Mouse (Mus musculus): ENCODE results near the gene Bace2. TPM values are rescaled to one million over a fixed set of nuclear protein-coding genes. Genes with fewer than 3 reads are reported as not detected.

Bace2 gene
- total and polyA plus RNA-seq, 3 experiments = 4.8 to 16.9 (median 15.8) TPM

GRCm38 (mm10) chr16:97430091-97430490 lies 73.5 kb downstream of the Bace2 start:
- intact Hi-C loops (cut with DNase I) = no loop called here
- TF ChIP-seq CTCF (IDR thresholded peaks at IDR 0.05) = no peak
- no peak for TF ChIP-seq EP300 (IDR thresholded peaks at IDR 0.05; ENCODE audit: insufficient read depth, low read depth, low read length)
- TF ChIP-seq POLR2A (IDR thresholded peaks at IDR 0.05; ENCODE audit: insufficient read depth, low read depth, low read length) = no peak
- no peak overlapping the region for H3K9ac ChIP-seq (ENCODE audit: low read depth, low read length)
- H3K4me1 ChIP-seq (ENCODE audit: control insufficient read depth, insufficient read depth, low read length) = peaks cover 2% of the 10 kb centered on the region
- no peaks in the 10 kb centered on the region for H3K27me3 ChIP-seq (ENCODE audit: control insufficient read depth, insufficient read depth, low read length)
- 81% methylated on average over 4 of the region's 4 CpGs for WGBS
- H3K36me3 ChIP-seq (ENCODE audit: control insufficient read depth, insufficient read depth, low read length) = no peaks in the 10 kb centered on the region
- no peak overlapping the region for H3K4me3 ChIP-seq
- no peaks in the 10 kb centered on the region for H3K79me2 ChIP-seq (replicated peaks; ENCODE audit: control insufficient read depth, insufficient read depth, low read length)
- no peak overlapping the region for H3K27ac ChIP-seq
- no peak for DNase-seq

GRCm38 (mm10) chr16:97431328-97431727 lies 74.8 kb downstream of the Bace2 start:
- Histone ChIP-seq H3K79me2 (replicated peaks; ENCODE audit: control insufficient read depth, insufficient read depth, low read length) (no peaks in the 10 kb centered on the region), H3K4me1 (ENCODE audit: control insufficient read depth, insufficient read depth, low read length) (peaks cover 2% of the 10 kb centered on the region), H3K4me3 (no peak overlapping the region), H3K27ac (no peak overlapping the region), H3K36me3 (ENCODE audit: control insufficient read depth, insufficient read depth, low read length) (no peaks in the 10 kb centered on the region), H3K27me3 (ENCODE audit: control insufficient read depth, insufficient read depth, low read length) (no peaks in the 10 kb centered on the region), H3K9ac (ENCODE audit: low read depth, low read length) (no peak overlapping the region)
- intact Hi-C loops (cut with DNase I) = no loop called here
- peak; percentile 51 to 63 for DNase-seq
- no peak for TF ChIP-seq CTCF (IDR thresholded peaks at IDR 0.05)
- no peak for TF ChIP-seq EP300 (IDR thresholded peaks at IDR 0.05; ENCODE audit: insufficient read depth, low read depth, low read length)
- TF ChIP-seq POLR2A (IDR thresholded peaks at IDR 0.05; ENCODE audit: insufficient read depth, low read depth, low read length) = no peak
- WGBS = 24% methylated on average over 4 of the region's 4 CpGs

GRCm38 (mm10) chr16:97434206-97434605 lies 77.7 kb downstream of the Bace2 start:
- no peak for DNase-seq
- Histone ChIP-seq H3K36me3 (ENCODE audit: control insufficient read depth, insufficient read depth, low read length) (no peaks in the 10 kb centered on the region), H3K9ac (ENCODE audit: low read depth, low read length) (no peak overlapping the region), H3K4me1 (ENCODE audit: control insufficient read depth, insufficient read depth, low read length) (peaks cover 2% of the 10 kb centered on the region), H3K79me2 (replicated peaks; ENCODE audit: control insufficient read depth, insufficient read depth, low read length) (no peaks in the 10 kb centered on the region), H3K4me3 (no peak overlapping the region), H3K27me3 (ENCODE audit: control insufficient read depth, insufficient read depth, low read length) (no peaks in the 10 kb centered on the region), H3K27ac (no peak overlapping the region)
- TF ChIP-seq CTCF (IDR thresholded peaks at IDR 0.05) (no peak), EP300 (IDR thresholded peaks at IDR 0.05; ENCODE audit: insufficient read depth, low read depth, low read length) (no peak), POLR2A (IDR thresholded peaks at IDR 0.05; ENCODE audit: insufficient read depth, low read depth, low read length) (no peak)
- 71% methylated on average over 2 of the region's 2 CpGs for WGBS
- intact Hi-C loops (cut with DNase I) = no loop called here

- Histone ChIP-seq H3K9ac (ENCODE audit: low read depth, low read length) (no peak overlapping the region), H3K79me2 (replicated peaks; ENCODE audit: control insufficient read depth, insufficient read depth, low read length) (no peaks in the 10 kb centered on the region), H3K27me3 (ENCODE audit: control insufficient read depth, insufficient read depth, low read length) (no peaks in the 10 kb centered on the region), H3K4me1 (ENCODE audit: control insufficient read depth, insufficient read depth, low read length) (no peaks in the 10 kb centered on the region), H3K27ac (no peak overlapping the region), H3K4me3 (no peak overlapping the region), H3K36me3 (ENCODE audit: control insufficient read depth, insufficient read depth, low read length) (no peaks in the 10 kb centered on the region)
- TF ChIP-seq POLR2A (IDR thresholded peaks at IDR 0.05; ENCODE audit: insufficient read depth, low read depth, low read length) (no peak), CTCF (IDR thresholded peaks at IDR 0.05) (no peak), EP300 (IDR thresholded peaks at IDR 0.05; ENCODE audit: insufficient read depth, low read depth, low read length) (no peak)
- no peak for DNase-seq
- intact Hi-C loops (cut with DNase I) = no loop called here
- WGBS = 44% methylated on average over 1 of the region's 1 CpGs
Measured at GRCm38 (mm10) chr16:97437448-97438056, 81.0 kb downstream of the Bace2 start.

- intact Hi-C loops (cut with DNase I) = no loop called here
- Histone ChIP-seq H3K27me3 (ENCODE audit: control insufficient read depth, insufficient read depth, low read length) (no peaks in the 10 kb centered on the region), H3K27ac (no peak overlapping the region), H3K79me2 (replicated peaks; ENCODE audit: control insufficient read depth, insufficient read depth, low read length) (no peaks in the 10 kb centered on the region), H3K4me1 (ENCODE audit: control insufficient read depth, insufficient read depth, low read length) (no peaks in the 10 kb centered on the region), H3K9ac (ENCODE audit: low read depth, low read length) (no peak overlapping the region), H3K4me3 (no peak overlapping the region), H3K36me3 (ENCODE audit: control insufficient read depth, insufficient read depth, low read length) (no peaks in the 10 kb centered on the region)
- WGBS = 72% methylated on average over 3 of the region's 3 CpGs
- TF ChIP-seq POLR2A (IDR thresholded peaks at IDR 0.05; ENCODE audit: insufficient read depth, low read depth, low read length) = no peak
- no peak for DNase-seq
Measured at GRCm38 (mm10) chr16:97438191-97438590, 81.6 kb downstream of the Bace2 start.

GRCm38 (mm10) chr16:97441967-97442366 lies 85.4 kb downstream of the Bace2 start:
- no peak for TF ChIP-seq CTCF (IDR thresholded peaks at IDR 0.05)
- no peak for TF ChIP-seq POLR2A (IDR thresholded peaks at IDR 0.05; ENCODE audit: insufficient read depth, low read depth, low read length)
- no peak for TF ChIP-seq EP300 (IDR thresholded peaks at IDR 0.05; ENCODE audit: insufficient read depth, low read depth, low read length)
- intact Hi-C loops (cut with DNase I) = loop anchor here (10.0 kb wide), 1 partner anchor 127 kb away; no protein-coding TSS in a partner anchor

More at GRCm38 (mm10) chr16:97441967-97442366, 85.4 kb downstream of the Bace2 start:
- WGBS = 49% methylated on average over 9 of the region's 9 CpGs
- Histone ChIP-seq H3K27me3 (ENCODE audit: control insufficient read depth, insufficient read depth, low read length) (no peaks in the 10 kb centered on the region), H3K4me1 (ENCODE audit: control insufficient read depth, insufficient read depth, low read length) (no peaks in the 10 kb centered on the region; the same call in 1 of the 2 replicates), H3K79me2 (replicated peaks; ENCODE audit: control insufficient read depth, insufficient read depth, low read length) (no peaks in the 10 kb centered on the region), H3K36me3 (ENCODE audit: control insufficient read depth, insufficient read depth, low read length) (no peaks in the 10 kb centered on the region), H3K27ac (no peak overlapping the region), H3K9ac (ENCODE audit: low read depth, low read length) (no peak overlapping the region), H3K4me3 (no peak overlapping the region)
- DNase-seq = no peak

Data from heart, adult 2 months (tissue).